Mouse (Mus musculus) testis, adult 2 months (tissue): ENCODE measurements at regions not wholly inside any gene's neighbourhood (a gene's known extent, or its start where the extent isn't known, plus 50 kb on each side); places are given as distances from the start of the nearest gene placed in this dataset.

Experiments used
- H3K27ac ChIP-seq: fragments of 200-500 bp; 2 replicates; pipeline ENCODE4 v1.5.1; 2012; ENCODE audit warnings: low read depth, low read length; ENCODE audit not compliant: control insufficient read depth, insufficient read depth
- H3K27me3 ChIP-seq: fragments of 200-500 bp; 2 replicates; pipeline ENCODE4 v1.6.1; 2012; ENCODE audit warnings: mild to moderate bottlenecking, low read length, moderate library complexity; ENCODE audit not compliant: control insufficient read depth, insufficient read depth
- H3K36me3 ChIP-seq: fragments of 200-500 bp; 2 replicates; pipeline ENCODE4 v1.6.1; 2012; ENCODE audit warnings: mild to moderate bottlenecking, low read length; ENCODE audit not compliant: control insufficient read depth, insufficient read depth
- H3K4me1 ChIP-seq: fragments of 200-500 bp; 2 replicates; pipeline ENCODE4 v1.6.1; 2012; ENCODE audit warnings: low read length; ENCODE audit not compliant: control insufficient read depth, insufficient read depth
- H3K4me3 ChIP-seq: fragments of 200-500 bp; 2 replicates; pipeline ENCODE4 v1.5.1; 2012; ENCODE audit warnings: low read depth, mild to moderate bottlenecking, low read length, moderate library complexity, mixed read lengths; ENCODE audit not compliant: control insufficient read depth
- CTCF ChIP-seq: fragments of 200-500 bp; IDR thresholded peaks from 2 replicates; pipeline ENCODE4 v1.5.1; 2012; ENCODE audit warnings: low read depth, mild to moderate bottlenecking, inconsistent platforms, low read length, moderate library complexity; ENCODE audit not compliant: control insufficient read depth, insufficient read depth, insufficient replicate concordance
- POLR2A ChIP-seq: fragments of 200-500 bp; IDR thresholded peaks from 2 replicates; pipeline ENCODE4 v1.6.1; 2012; ENCODE audit warnings: low read depth, mild to moderate bottlenecking, inconsistent platforms, low read length, moderate library complexity; ENCODE audit not compliant: control insufficient read depth

GRCm38 (mm10) chr7:72593259-72593658 lies 286.9 kb upstream of the Mctp2 start:
- Histone ChIP-seq H3K27ac (no peak overlapping the region), H3K4me1 (no peaks in the 10 kb centered on the region), H3K27me3 (no peaks in the 10 kb centered on the region), H3K4me3 (no peak overlapping the region), H3K36me3 (no peaks in the 10 kb centered on the region)
- no peak for TF ChIP-seq POLR2A
- TF ChIP-seq CTCF: no peak

GRCm38 (mm10) chr7:72594741-72595140 lies 288.3 kb upstream of the Mctp2 start:
- no peak overlapping the region for H3K4me3 ChIP-seq
- no peaks in the 10 kb centered on the region for H3K27me3 ChIP-seq
- no peak for TF ChIP-seq CTCF
- no peak for TF ChIP-seq POLR2A
- H3K36me3 ChIP-seq: no peaks in the 10 kb centered on the region
- H3K27ac ChIP-seq: no peak overlapping the region
- no peaks in the 10 kb centered on the region for H3K4me1 ChIP-seq

- Histone ChIP-seq H3K27me3 (no peaks in the 10 kb centered on the region), H3K27ac (no peak overlapping the region)
- TF ChIP-seq POLR2A: no peak
- TF ChIP-seq CTCF: no peak
Measured at GRCm38 (mm10) chr7:72596985-72597384, 290.6 kb upstream of the Mctp2 start.

GRCm38 (mm10) chr7:72601933-72602332 lies 295.5 kb upstream of the Mctp2 start:
- Histone ChIP-seq H3K4me3 (no peak overlapping the region), H3K4me1 (no peaks in the 10 kb centered on the region), H3K27me3 (no peaks in the 10 kb centered on the region), H3K27ac (no peak overlapping the region), H3K36me3 (no peaks in the 10 kb centered on the region)
- no peak for TF ChIP-seq CTCF

More at GRCm38 (mm10) chr7:72596985-72597384, 290.6 kb upstream of the Mctp2 start:
- H3K4me3 ChIP-seq: no peak overlapping the region
- no peaks in the 10 kb centered on the region for H3K36me3 ChIP-seq
- no peaks in the 10 kb centered on the region for H3K4me1 ChIP-seq

GRCm38 (mm10) chr7:72609791-72610190 lies 303.4 kb upstream of the Mctp2 start:
- Histone ChIP-seq H3K36me3 (no peaks in the 10 kb centered on the region), H3K4me3 (no peak overlapping the region), H3K27ac (no peak overlapping the region), H3K27me3 (no peaks in the 10 kb centered on the region), H3K4me1 (no peaks in the 10 kb centered on the region)
- no peak for TF ChIP-seq CTCF
- no peak for TF ChIP-seq POLR2A

GRCm38 (mm10) chr7:72615232-72615631 lies 308.8 kb upstream of the Mctp2 start:
- Histone ChIP-seq H3K4me3 (no peak overlapping the region), H3K36me3 (no peaks in the 10 kb centered on the region), H3K27me3 (no peaks in the 10 kb centered on the region), H3K4me1 (no peaks in the 10 kb centered on the region), H3K27ac (no peak overlapping the region)
- TF ChIP-seq POLR2A (no peak), CTCF (no peak)

- no peaks in the 10 kb centered on the region for H3K4me1 ChIP-seq
- no peak for TF ChIP-seq CTCF
- no peak for TF ChIP-seq POLR2A
- H3K27me3 ChIP-seq: no peaks in the 10 kb centered on the region
- no peak overlapping the region for H3K4me3 ChIP-seq
- no peaks in the 10 kb centered on the region for H3K36me3 ChIP-seq
- H3K27ac ChIP-seq: no peak overlapping the region
Measured at GRCm38 (mm10) chr7:72627369-72627768, 321.0 kb upstream of the Mctp2 start.

- no peaks in the 10 kb centered on the region for H3K36me3 ChIP-seq
- no peak overlapping the region for H3K4me3 ChIP-seq
- no peak overlapping the region for H3K27ac ChIP-seq
- no peak for TF ChIP-seq POLR2A
- TF ChIP-seq CTCF: no peak
- H3K27me3 ChIP-seq: no peaks in the 10 kb centered on the region
- no peaks in the 10 kb centered on the region for H3K4me1 ChIP-seq
Measured at GRCm38 (mm10) chr7:72639566-72639965, 333.2 kb upstream of the Mctp2 start.
